Mouse (Mus musculus) neural tube, embryonic 15.5 days (tissue): Measurements from ENCODE around the gene Atp13a4. TPM values are rescaled to one million over a fixed set of nuclear protein-coding genes. Genes with fewer than 3 reads are reported as not detected.

Source experiments
- ATAC-seq: fragments of 200-750 bp; cut with Nextera tagmentation; 2 replicates; pipeline ENCODE4 v1.8.0; 2017; ENCODE audit warnings: mild to moderate bottlenecking, moderate TSS enrichment, moderate library complexity; ENCODE audit not compliant: low FRiP score
- H3K27ac ChIP-seq: fragments of 300-500 bp; sonication (generic); replicated peaks from 2 replicates; pipeline ENCODE4 v1.5.1; 2015; ENCODE audit warnings: mild to moderate bottlenecking, inconsistent platforms
- H3K27me3 ChIP-seq: fragments of 300-500 bp; sonication (generic); replicated peaks from 2 replicates; pipeline ENCODE4 v1.6.1; 2015; ENCODE audit warnings: inconsistent platforms
- H3K36me3 ChIP-seq: fragments of 300-500 bp; sonication (generic); 2 replicates; pipeline ENCODE4 v1.6.1; 2015; ENCODE audit warnings: inconsistent platforms
- H3K4me1 ChIP-seq: fragments of 300-500 bp; sonication (generic); 2 replicates; pipeline ENCODE4 v1.6.1; 2015; ENCODE audit warnings: inconsistent platforms
- H3K4me2 ChIP-seq: fragments of 300-500 bp; sonication (generic); 2 replicates; pipeline ENCODE4 v1.6.1; 2015; ENCODE audit warnings: inconsistent platforms, mild to moderate bottlenecking, moderate library complexity
- H3K4me3 ChIP-seq: fragments of 300-500 bp; sonication (generic); replicated peaks from 2 replicates; pipeline ENCODE4 v1.5.1; 2015; ENCODE audit warnings: mild to moderate bottlenecking, inconsistent platforms
- H3K9ac ChIP-seq: fragments of 300-500 bp; sonication (generic); replicated peaks from 2 replicates; pipeline ENCODE4 v1.6.1; 2015; ENCODE audit warnings: mild to moderate bottlenecking, inconsistent platforms
- H3K9me3 ChIP-seq: fragments of 300-500 bp; sonication (generic); replicated peaks from 2 replicates; pipeline ENCODE4 v1.6.1; 2016; ENCODE audit warnings: inconsistent platforms
- WGBS: fragments of 180-500 bp; shearing (Covaris S2); methylation state at CpG from one replicate; pipeline ENCODE4 v1.1.7; 2015; ENCODE audit warnings: mixed read lengths; 5-methylcytosine and 5-hydroxymethylcytosine counted together
- polyA plus RNA-seq: library from polyadenylated mRNA; unstranded; fragments of >200 nt; fragmentation: Nextera tagmentation; extraction: Ambion mirVana; gene quantifications from 2 replicates; pipeline ENCODE4 v1.2.1, GENCODE M21; 2015

The Atp13a4 gene
- polyA plus RNA-seq, 1 experiment from 2014 or later, result 0.90 TPM

GRCm38 (mm10) chr16:29480396-29480795, 64.3 kb downstream of the Atp13a4 start:
- ATAC-seq, result no peak
- no peak overlapping the region for H3K4me2 ChIP-seq
- 92% methylated on average over 6 of the region's 6 CpGs for WGBS

GRCm38 (mm10) chr16:29463798-29464197, 80.9 kb downstream of the Atp13a4 start:
- Histone ChIP-seq H3K4me1 (no peaks in the 10 kb centered on the region), H3K27me3 (no peaks in the 10 kb centered on the region), H3K27ac (no peak overlapping the region), H3K4me3 (no peak overlapping the region), H3K4me2 (no peak overlapping the region), H3K9me3 (no peaks in the 10 kb centered on the region), H3K9ac (no peak overlapping the region), H3K36me3 (no peaks in the 10 kb centered on the region)
- ATAC-seq, result no peak
- WGBS, result 83% methylated on average over 3 of the region's 3 CpGs

More at GRCm38 (mm10) chr16:29480396-29480795, 64.3 kb downstream of the Atp13a4 start:
- no peaks in the 10 kb centered on the region for H3K36me3 ChIP-seq
- H3K27ac ChIP-seq, result no peak overlapping the region
- no peaks in the 10 kb centered on the region for H3K4me1 ChIP-seq
- H3K9me3 ChIP-seq, result no peaks in the 10 kb centered on the region
- H3K4me3 ChIP-seq, result no peak overlapping the region
- H3K27me3 ChIP-seq, result no peaks in the 10 kb centered on the region
- H3K9ac ChIP-seq, result no peak overlapping the region

- H3K4me1 ChIP-seq, result no peaks in the 10 kb centered on the region
- 82% methylated on average over 10 of the region's 10 CpGs for WGBS
- no peak overlapping the region for H3K4me3 ChIP-seq
- no peak overlapping the region for H3K9ac ChIP-seq
- ATAC-seq, result no peak
- H3K36me3 ChIP-seq, result no peaks in the 10 kb centered on the region
- H3K4me2 ChIP-seq, result no peak overlapping the region
- no peaks in the 10 kb centered on the region for H3K27me3 ChIP-seq
- no peak overlapping the region for H3K27ac ChIP-seq
- no peaks in the 10 kb centered on the region for H3K9me3 ChIP-seq
Observed at GRCm38 (mm10) chr16:29459331-29459730, 85.3 kb downstream of the Atp13a4 start.

GRCm38 (mm10) chr16:29456851-29457250, 87.8 kb downstream of the Atp13a4 start:
- Histone ChIP-seq H3K9me3 (no peaks in the 10 kb centered on the region), H3K4me3 (no peak overlapping the region), H3K36me3 (no peaks in the 10 kb centered on the region), H3K27me3 (no peaks in the 10 kb centered on the region), H3K27ac (no peak overlapping the region), H3K4me1 (no peaks in the 10 kb centered on the region), H3K4me2 (no peak overlapping the region), H3K9ac (no peak overlapping the region)
- no peak for ATAC-seq
- 85% methylated on average over 2 of the region's 2 CpGs for WGBS

GRCm38 (mm10) chr16:29453282-29453681, 91.4 kb downstream of the Atp13a4 start:
- no peaks in the 10 kb centered on the region for H3K36me3 ChIP-seq
- no peak overlapping the region for H3K9ac ChIP-seq
- no peaks in the 10 kb centered on the region for H3K9me3 ChIP-seq
- H3K4me3 ChIP-seq, result no peak overlapping the region
- no peak overlapping the region for H3K4me2 ChIP-seq
- 78% methylated on average over 6 of the region's 6 CpGs for WGBS
- H3K4me1 ChIP-seq, result no peaks in the 10 kb centered on the region
- ATAC-seq, result no peak
- no peak overlapping the region for H3K27ac ChIP-seq
- H3K27me3 ChIP-seq, result no peaks in the 10 kb centered on the region

GRCm38 (mm10) chr16:29451706-29452105, 93.0 kb downstream of the Atp13a4 start:
- Histone ChIP-seq H3K9ac (no peak overlapping the region), H3K27me3 (no peaks in the 10 kb centered on the region), H3K36me3 (no peaks in the 10 kb centered on the region), H3K4me2 (no peak overlapping the region), H3K9me3 (no peaks in the 10 kb centered on the region), H3K4me3 (no peak overlapping the region), H3K27ac (no peak overlapping the region), H3K4me1 (no peaks in the 10 kb centered on the region)
- 57% methylated on average over 3 of the region's 3 CpGs for WGBS
- ATAC-seq, result no peak

GRCm38 (mm10) chr16:29442126-29442525, 102.5 kb downstream of the Atp13a4 start:
- Histone ChIP-seq H3K9me3 (no peaks in the 10 kb centered on the region), H3K4me2 (no peak overlapping the region), H3K9ac (no peak overlapping the region), H3K27me3 (no peaks in the 10 kb centered on the region), H3K4me3 (no peak overlapping the region), H3K4me1 (no peaks in the 10 kb centered on the region), H3K36me3 (no peaks in the 10 kb centered on the region), H3K27ac (no peak overlapping the region)
- no peak for ATAC-seq
- 71% methylated on average over 3 of the region's 3 CpGs for WGBS

GRCm38 (mm10) chr16:29441405-29441985, 103.2 kb downstream of the Atp13a4 start:
- Histone ChIP-seq H3K4me2 (no peak overlapping the region), H3K4me1 (no peaks in the 10 kb centered on the region), H3K27me3 (no peaks in the 10 kb centered on the region), H3K4me3 (no peak overlapping the region), H3K9ac (no peak overlapping the region), H3K36me3 (no peaks in the 10 kb centered on the region), H3K27ac (no peak overlapping the region), H3K9me3 (no peaks in the 10 kb centered on the region)
- WGBS, result 63% methylated on average over 9 of the region's 10 CpGs
- no peak for ATAC-seq

GRCm38 (mm10) chr16:29438045-29438444, 106.6 kb downstream of the Atp13a4 start:
- Histone ChIP-seq H3K4me1 (no peaks in the 10 kb centered on the region), H3K9me3 (no peaks in the 10 kb centered on the region), H3K27ac (no peak overlapping the region), H3K27me3 (no peaks in the 10 kb centered on the region), H3K4me2 (no peak overlapping the region), H3K9ac (no peak overlapping the region), H3K4me3 (no peak overlapping the region), H3K36me3 (no peaks in the 10 kb centered on the region)
- 73% methylated on average over 5 of the region's 5 CpGs for WGBS
- no peak for ATAC-seq

- Histone ChIP-seq H3K4me1 (no peaks in the 10 kb centered on the region), H3K9ac (no peak overlapping the region), H3K9me3 (no peaks in the 10 kb centered on the region), H3K4me2 (no peak overlapping the region), H3K27me3 (no peaks in the 10 kb centered on the region), H3K36me3 (no peaks in the 10 kb centered on the region), H3K4me3 (no peak overlapping the region), H3K27ac (no peak overlapping the region)
- 83% methylated on average over 6 of the region's 6 CpGs for WGBS
- no peak for ATAC-seq
Observed at GRCm38 (mm10) chr16:29435746-29436145, 108.9 kb downstream of the Atp13a4 start.

- Histone ChIP-seq H3K9me3 (no peaks in the 10 kb centered on the region), H3K27ac (no peak overlapping the region), H3K4me3 (no peak overlapping the region), H3K27me3 (no peaks in the 10 kb centered on the region), H3K4me2 (no peak overlapping the region), H3K4me1 (no peaks in the 10 kb centered on the region), H3K36me3 (no peaks in the 10 kb centered on the region), H3K9ac (no peak overlapping the region)
- no peak for ATAC-seq
- WGBS, result 16% methylated on average over 5 of the region's 5 CpGs
Observed at GRCm38 (mm10) chr16:29434712-29435111, 110.0 kb downstream of the Atp13a4 start.

- Histone ChIP-seq H3K36me3 (no peaks in the 10 kb centered on the region), H3K4me2 (no peak overlapping the region), H3K9ac (no peak overlapping the region), H3K4me3 (no peak overlapping the region), H3K4me1 (no peaks in the 10 kb centered on the region), H3K9me3 (no peaks in the 10 kb centered on the region), H3K27ac (no peak overlapping the region), H3K27me3 (no peaks in the 10 kb centered on the region)
- ATAC-seq, result no peak
- 91% methylated on average over 6 of the region's 6 CpGs for WGBS
Observed at GRCm38 (mm10) chr16:29414822-29415221, 129.8 kb downstream of the Atp13a4 start.

GRCm38 (mm10) chr16:29407319-29407718, 137.3 kb downstream of the Atp13a4 start:
- 93% methylated on average over 10 of the region's 10 CpGs for WGBS

More at GRCm38 (mm10) chr16:29407319-29407718, 137.3 kb downstream of the Atp13a4 start:
- no peaks in the 10 kb centered on the region for H3K4me1 ChIP-seq
- H3K9ac ChIP-seq, result no peak overlapping the region
- no peaks in the 10 kb centered on the region for H3K27me3 ChIP-seq
- H3K9me3 ChIP-seq, result no peaks in the 10 kb centered on the region
- H3K4me3 ChIP-seq, result no peak overlapping the region
- no peak for ATAC-seq
- no peak overlapping the region for H3K27ac ChIP-seq
- H3K4me2 ChIP-seq, result no peak overlapping the region
- H3K36me3 ChIP-seq, result no peaks in the 10 kb centered on the region
